7 mouse cellular contexts compared by ENCODE assay signal in the genomic region with DNA sequence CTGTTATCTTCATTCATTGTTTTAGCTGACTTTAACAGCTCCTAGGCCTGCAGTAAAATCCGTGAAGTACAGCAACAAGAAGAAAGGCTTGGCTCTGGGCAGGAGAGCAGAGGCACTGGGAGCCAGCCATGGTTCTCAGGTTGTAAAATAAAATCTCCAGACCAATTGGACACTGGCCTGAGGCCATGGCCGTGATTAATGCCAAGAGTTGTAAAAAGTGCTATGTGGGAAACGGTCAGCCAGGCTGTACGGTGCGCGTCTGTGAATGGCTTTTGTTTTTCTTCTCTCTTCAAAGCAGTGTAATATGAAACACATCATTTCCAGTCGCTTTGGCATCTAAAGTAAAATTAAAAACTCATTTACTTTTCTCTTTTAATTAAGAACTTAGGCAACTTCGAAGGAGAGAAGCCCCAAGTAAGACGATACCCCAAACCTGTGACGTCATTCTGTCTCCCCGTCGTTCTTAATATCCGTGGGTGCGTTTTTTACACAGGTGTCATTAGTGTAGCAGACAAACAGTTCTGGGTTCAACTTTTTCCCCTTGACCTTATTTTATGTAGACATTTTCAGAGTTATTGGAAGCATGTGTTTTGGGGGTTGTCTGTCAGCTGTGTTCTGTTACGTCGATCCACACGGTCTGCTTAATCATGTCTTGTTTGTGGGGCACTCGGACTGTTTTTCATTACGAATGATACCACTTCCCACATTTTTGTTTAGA. TPM values are rescaled to one million over a fixed set of nuclear protein-coding genes. Genes with fewer than 3 reads are reported as not detected.
DNase-seq lines count a peak whose midpoint lies in the region; ATAC-seq and TF ChIP-seq lines count a peak whose summit lies in the region.

No protein-coding gene starts in this region.

- no peak overlapping the region for H3K27ac ChIP-seq in hindbrain, postnatal 0 days
- H3K27ac ChIP-seq in liver, embryonic 11.5 days (ENCODE audit: low read depth, low read length): peak overlapping the region; percentile 21; the same call in 1 of the 2 replicates

- no peak for TF ChIP-seq CTCF in hindbrain, postnatal 0 days (IDR thresholded peaks at IDR 0.05; ENCODE audit: low read depth)

- H3K27me3 ChIP-seq in hindbrain, postnatal 0 days (ENCODE audit: insufficient read depth, low read length): no peaks in the 10 kb centered on the region
- no peaks in the 10 kb centered on the region for H3K27me3 ChIP-seq in liver, embryonic 11.5 days (replicated peaks; ENCODE audit: control insufficient read depth, insufficient read depth, low read length)

- H3K9me3 ChIP-seq in hindbrain, postnatal 0 days (ENCODE audit: low read length): no peaks in the 10 kb centered on the region
- H3K9me3 ChIP-seq in liver, embryonic 11.5 days (ENCODE audit: control insufficient read depth, low read length): no peaks in the 10 kb centered on the region

- no peak overlapping the region for H3K9ac ChIP-seq in hindbrain, postnatal 0 days (replicated peaks; ENCODE audit: low read length)
- no peak overlapping the region for H3K9ac ChIP-seq in liver, embryonic 11.5 days (ENCODE audit: low read depth, low read length)

- no peaks in the 10 kb centered on the region for H3K36me3 ChIP-seq in hindbrain, postnatal 0 days (ENCODE audit: insufficient read depth, low read length)
- no peaks in the 10 kb centered on the region for H3K36me3 ChIP-seq in liver, embryonic 11.5 days (ENCODE audit: control insufficient read depth, insufficient read depth, low read length)

- no peak overlapping the region for H3K4me2 ChIP-seq in hindbrain, postnatal 0 days (ENCODE audit: low read depth, low read length)
- no peak overlapping the region for H3K4me2 ChIP-seq in liver, embryonic 11.5 days

- DNase-seq in adrenal gland, adult 2 months: peak; percentile 71
- DNase-seq in cerebellum, adult 11 months: peak; percentile 72
- peak; percentile 93 for DNase-seq in forelimb bud, embryonic 11.5 days (ENCODE audit: low read depth, low spot score)
- peak; percentile 35 for DNase-seq in hindbrain, postnatal 0 days (ENCODE audit: low spot score)
- DNase-seq in liver, embryonic 11.5 days (ENCODE audit: low spot score): no peak
- DNase-seq in urinary bladder, postnatal 36 days (ENCODE audit: low spot score in 2 of 2): peak; percentile 41 to 78
- DNase-seq in thymus, postnatal 0 days (ENCODE audit: low spot score): no peak

- ATAC-seq in hindbrain, postnatal 0 days: no peak
- no peak for ATAC-seq in liver, embryonic 11.5 days (replicated peaks; ENCODE audit: low FRiP score)

- 62% methylated on average over 19 of the region's 19 CpGs for WGBS in hindbrain, postnatal 0 days
- 77% methylated on average over 19 of the region's 19 CpGs for WGBS in liver, embryonic 11.5 days

- H3K4me1 ChIP-seq in hindbrain, postnatal 0 days (ENCODE audit: insufficient read depth, low read length): no peaks in the 10 kb centered on the region
- H3K4me1 ChIP-seq in liver, embryonic 11.5 days (replicated peaks; ENCODE audit: control insufficient read depth, insufficient read depth, low read length): peaks cover 4% of the 10 kb centered on the region; the same call in 1 of the 2 replicates

- H3K4me3 ChIP-seq in hindbrain, postnatal 0 days (ENCODE audit: low read length): no peak overlapping the region
- no peak overlapping the region for H3K4me3 ChIP-seq in liver, embryonic 11.5 days (ENCODE audit: low read depth, low read length)

RNA-seq across cellular contexts. Expression of a gene that starts 11.6 kb away (rescaled TPM):
- 10 to 100 TPM; 16.4 to 17.3 TPM for total RNA-seq in adrenal gland, adult 2 months (2021)
- 5.6 and 5.7 TPM in 2 replicates for polyA plus RNA-seq in adrenal gland, adult 2 months (2012; rRNA removed)
- 10.6 and 12.1 TPM in 2 replicates for total RNA-seq in hindbrain, postnatal 0 days (2014; rRNA removed)
- 4.2 and 4.8 TPM in 2 replicates for polyA plus RNA-seq in hindbrain, postnatal 0 days (2015; fragmentation: Nextera tagmentation; extraction: Ambion mirVana)
- 11.8 and 12.5 TPM in 2 replicates for polyA plus RNA-seq in liver, embryonic 11.5 days (2014; fragmentation: Nextera tagmentation; extraction: Ambion mirVana)
- 2.0 and 3.3 TPM in 2 replicates for polyA plus RNA-seq in thymus, postnatal 0 days (2015; fragmentation: Nextera tagmentation; extraction: Ambion mirVana)

Comparison
In these comparisons a context has a peak if more than half of its experiments do, and no peak if none do; other contexts are left out.
1. DNase-seq: peak in adrenal gland, adult 2 months (single experiment), cerebellum, adult 11 months (single experiment), forelimb bud, embryonic 11.5 days (single experiment), hindbrain, postnatal 0 days (single experiment) and urinary bladder, postnatal 36 days (2 of 2); none in liver, embryonic 11.5 days (single experiment) and thymus, postnatal 0 days (single experiment).